Mouse (Mus musculus) frontal cortex, adult 2 months (tissue): Measurements from ENCODE around the gene Castor1. TPM values are rescaled to one million over a fixed set of nuclear protein-coding genes. Genes with fewer than 3 reads are reported as not detected.
A peak's percentile ranks its signal among the peaks of the same experiment; 100 is the strongest.

ENCODE experiments used
- DNase-seq, 2 experiments: peaks; one replicate each; pipeline ENCODE4 v3.0.0; 2022; ENCODE audit warnings: low spot score in 1 of 2; ENCODE audit errors: extremely low spot score in 1 of 2
- polyA plus RNA-seq: library from polyadenylated mRNA; depleted of rRNA; stranded (reverse); fragments of >200 nt; gene quantifications from 2 replicates; pipeline ENCODE4 v1.2.3, GENCODE M21; 2012

Gene Castor1
- polyA plus RNA-seq, 1 experiment: 4.5 TPM

DNA sequence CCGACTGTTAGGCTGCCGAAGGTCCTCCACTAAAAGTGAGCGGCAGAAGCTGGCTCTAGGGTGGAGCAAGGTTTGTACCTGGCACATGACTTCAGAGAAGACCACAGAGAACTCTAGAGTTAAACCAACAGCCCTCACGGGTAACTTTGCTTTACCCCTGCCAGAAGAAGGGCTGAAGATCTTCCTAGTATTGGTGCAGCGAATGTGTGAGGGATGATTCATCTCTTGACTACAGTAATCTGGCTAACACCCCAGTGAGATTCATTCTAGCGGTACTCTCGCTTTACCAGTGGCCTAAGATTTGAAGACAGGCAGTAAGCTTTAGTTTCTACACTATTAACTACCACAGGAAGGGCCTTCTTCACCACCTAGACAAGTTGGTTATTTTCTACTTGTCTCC, 12.1 kb upstream of the Castor1 start:
- no peak for DNase-seq

DNA sequence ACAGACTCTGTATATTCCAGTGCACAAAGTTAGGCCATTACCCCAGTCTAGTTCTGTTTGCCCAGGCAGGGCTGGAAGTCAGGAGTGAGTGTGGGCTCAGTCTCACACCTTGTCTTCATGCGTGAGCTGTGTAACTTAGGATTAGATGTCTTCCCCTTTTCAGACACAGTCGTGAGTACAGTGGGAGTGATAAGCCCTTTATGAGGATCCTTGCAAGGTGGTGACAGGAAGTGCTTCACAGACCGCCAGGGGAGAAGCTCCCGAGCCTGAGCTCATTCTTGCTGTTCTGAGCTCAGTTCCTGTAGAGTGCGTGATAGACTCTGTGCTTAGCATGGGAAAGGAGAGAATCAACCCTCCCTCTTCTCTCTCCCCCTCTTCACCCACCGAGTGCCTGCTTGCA, 11.5 kb upstream of the Castor1 start:
- no peak for DNase-seq

DNA sequence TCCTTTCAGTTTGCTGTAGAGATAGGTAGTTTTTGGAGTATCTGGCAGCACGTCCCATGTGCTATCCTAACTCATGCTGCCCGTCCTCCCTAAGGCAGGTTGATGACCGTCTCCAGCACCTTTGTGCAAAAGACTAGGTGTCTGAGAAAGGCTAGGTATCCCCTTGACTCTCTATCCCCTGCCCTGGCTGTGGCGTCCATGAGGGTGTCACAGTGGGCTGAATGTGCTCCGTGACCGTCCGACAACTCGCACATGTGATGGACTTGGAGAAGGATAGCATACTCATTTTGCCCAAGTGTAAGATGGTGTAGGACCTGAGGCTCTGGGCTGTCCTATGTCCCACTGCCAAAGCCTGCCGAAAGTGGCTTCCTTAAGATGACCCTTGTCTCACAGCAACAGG, 10.4 kb upstream of the Castor1 start:
- no peak for DNase-seq

DNA sequence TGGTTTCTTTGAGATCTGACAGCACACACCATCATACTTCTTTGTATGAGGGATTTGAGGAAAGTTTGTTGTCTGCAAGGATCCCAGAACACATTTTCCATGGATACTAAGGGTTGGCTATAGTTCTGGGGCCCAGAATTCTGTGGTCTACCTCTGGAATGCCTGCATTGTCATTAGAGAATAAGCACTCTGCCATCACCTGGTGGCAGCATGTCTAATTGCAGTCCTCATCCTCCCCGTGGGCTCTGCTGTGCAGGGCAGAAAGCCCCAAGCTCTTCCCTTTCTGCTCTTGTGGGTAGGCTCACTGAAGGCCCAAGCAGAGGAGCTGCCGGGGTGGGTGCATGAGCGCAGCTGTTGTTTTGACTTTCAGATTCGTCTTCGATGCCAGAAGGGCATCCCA, 8.5 kb upstream of the Castor1 start:
- DNase-seq: no peak

DNA sequence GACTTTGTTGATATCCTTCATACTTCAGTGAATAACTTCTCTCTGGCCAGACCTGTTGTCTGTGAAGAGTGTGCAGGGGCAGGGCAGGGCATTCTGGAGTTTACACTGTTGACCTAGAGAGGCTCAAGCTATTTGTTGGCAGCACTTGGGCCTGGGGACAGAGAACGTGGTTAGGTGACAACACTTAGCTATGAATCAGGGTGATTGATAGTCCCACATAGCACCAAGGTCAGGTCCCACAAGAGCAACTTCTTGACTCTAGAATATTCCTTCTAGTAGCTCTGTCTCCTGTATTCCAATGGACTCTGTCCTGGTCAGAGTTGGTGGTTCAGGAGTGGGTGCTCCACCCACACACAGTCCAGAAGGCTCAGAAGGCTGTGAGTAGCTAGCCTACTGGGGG, 7.2 kb upstream of the Castor1 start:
- no peak for DNase-seq

DNA sequence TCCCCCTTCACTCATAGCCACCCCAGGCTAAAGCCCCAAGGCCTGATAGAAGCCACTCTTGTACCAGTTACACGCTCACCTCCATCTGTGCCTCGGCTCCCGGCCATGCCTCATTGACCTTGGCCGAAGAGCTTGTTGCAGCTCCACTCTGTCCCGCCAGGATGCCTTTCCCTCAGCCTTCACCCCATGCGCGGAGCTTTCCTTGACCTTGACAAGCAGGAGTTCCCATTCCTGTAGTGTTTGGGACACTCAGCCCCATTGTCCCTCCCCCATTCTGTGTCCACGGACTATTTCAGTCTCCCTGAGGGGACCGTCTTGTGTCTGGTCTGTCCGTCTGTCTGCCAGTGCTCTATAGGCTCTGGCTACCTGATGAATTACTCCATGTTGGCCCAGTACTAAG, 4.9 kb upstream of the Castor1 start:
- no peak for DNase-seq

DNA sequence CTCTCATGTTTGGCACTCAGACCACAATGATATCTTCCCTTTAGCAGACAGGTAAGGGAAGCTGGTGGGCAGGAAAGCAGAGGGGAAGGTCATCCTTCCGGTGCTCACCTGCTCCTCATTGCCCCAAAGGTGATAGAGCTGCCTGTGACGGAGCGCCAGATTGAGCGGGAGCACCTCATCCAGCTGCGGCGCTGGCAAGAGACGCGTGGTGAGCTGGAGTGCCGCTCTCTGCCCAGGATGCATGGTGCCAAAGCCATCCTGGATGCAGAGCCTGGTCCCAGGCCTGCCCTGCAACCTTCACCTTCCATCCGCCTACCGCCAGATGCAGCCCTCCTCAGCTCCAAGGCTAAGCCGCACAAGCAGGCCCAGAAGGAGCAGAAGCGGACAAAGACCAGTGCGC, 3.5 kb upstream of the Castor1 start:
- no peak for DNase-seq

DNA sequence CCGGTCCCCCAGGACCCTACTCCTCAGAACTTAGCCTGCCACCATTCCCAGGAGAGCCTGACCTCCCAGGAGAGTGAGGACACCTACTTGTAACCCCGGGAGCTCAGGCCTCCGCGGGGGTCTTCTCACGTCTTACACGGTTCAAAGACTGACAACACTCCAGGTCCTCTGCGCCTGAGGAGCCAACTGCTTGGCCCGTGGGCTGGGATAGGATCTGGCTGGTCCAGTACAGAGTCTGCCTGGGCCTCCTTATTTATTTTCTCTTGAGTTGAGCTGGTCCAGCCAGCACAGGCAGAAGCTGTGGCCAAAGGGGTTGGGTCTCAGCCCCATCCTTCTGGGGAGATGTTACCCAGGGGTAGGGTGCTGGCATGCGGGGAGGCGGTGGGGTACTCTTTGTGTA, 3.0 kb upstream of the Castor1 start:
- no peak for DNase-seq

DNA sequence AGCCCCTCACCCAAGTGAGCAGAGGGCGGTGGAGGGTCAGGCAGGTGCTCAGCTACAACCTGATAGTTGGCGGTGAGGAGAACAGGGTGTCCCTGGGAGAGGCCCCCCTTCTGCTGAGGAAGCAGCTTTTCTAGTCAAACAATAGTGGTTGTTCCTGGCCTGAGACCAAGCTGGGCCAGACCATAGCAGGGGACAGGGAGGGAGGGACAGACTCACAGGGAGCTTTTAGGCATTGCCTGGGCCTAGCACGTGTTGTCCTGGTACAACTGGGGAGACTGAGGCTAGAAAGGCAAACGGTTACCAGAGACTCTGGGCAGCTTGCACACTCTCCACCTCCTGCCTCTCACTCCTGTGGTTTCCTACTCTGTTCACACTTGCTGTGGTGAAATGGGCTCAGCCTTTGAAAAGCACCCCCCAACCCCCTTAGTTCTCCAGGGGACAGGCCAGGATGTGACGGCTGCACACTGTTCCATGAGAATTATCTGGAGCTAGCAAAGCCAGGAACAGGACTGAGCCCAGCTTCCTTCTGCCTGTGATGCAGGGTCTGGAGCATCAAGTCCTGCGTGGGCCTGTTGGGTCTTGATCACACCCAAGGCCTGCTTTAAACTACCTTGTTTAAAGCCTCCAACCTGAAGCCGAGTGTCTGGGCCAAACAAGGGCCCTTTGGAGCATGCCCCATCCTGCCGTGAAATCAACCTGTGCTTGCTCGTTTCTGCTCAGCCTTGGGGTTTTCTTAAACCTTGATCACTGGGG, 1.6 kb upstream of the Castor1 start:
- DNase-seq: no peak

DNA sequence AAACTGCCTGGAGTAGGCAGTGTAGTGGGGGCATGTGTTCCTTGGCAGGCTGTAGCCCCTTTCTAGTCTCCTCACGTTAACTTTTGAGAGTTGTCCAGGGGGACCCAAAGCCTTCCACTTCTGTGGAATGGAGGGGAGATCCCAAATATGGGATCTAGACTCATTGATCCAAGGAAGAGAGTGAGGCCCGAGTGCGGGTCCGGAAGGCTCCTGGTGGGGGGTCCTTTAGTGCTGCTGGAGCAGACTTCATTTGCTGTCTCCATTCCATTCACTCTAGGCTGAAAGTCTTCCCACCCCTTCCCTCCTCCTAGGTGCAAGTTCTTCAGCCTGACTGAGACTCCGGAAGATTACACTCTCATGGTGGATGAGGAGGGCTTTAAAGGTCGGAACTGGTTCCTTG, 612 bp downstream of the Castor1 start:
- DNase-seq: no peak

DNA sequence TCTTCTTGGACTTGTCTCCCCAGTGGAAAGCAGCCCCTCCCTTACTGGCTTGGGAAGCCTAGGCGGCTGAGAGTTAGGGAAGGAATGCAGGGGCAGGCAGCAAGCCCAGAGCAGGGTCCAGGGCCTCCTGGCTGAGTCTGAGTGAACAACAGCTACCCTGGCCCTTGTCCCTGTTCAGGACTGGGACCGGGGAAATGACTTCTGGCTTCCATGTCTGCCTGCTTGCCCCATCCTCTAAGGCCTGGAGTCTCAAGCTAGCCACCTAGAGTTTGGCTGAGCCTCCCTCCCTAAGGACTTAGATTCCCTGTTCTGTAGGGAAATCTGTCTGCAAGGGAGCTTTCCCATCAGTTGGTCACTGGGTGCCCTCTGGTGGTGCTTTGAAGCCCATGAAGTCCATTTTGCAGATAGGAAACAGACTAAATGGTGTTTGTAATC, 1.3 kb downstream of the Castor1 start:
- DNase-seq: peak; percentile 64 to 87

DNA sequence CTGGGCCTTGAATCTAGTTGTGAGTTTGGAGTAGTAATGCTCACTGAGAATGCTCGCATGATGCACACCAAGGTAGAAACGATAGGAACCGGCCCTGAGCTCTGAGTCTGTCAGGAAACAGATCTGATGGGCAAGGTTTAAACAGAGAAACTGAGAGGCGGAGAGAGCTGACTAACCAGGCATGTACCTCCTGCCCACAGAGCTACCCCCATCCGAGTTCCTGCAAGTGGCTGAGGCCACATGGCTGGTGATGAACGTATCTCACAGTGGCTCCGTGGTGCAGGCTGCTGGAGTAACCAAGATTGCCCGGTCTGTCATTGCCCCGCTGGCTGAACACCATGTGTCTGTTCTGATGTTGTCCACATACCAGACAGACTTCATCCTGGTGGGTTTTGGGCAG, 1.9 kb downstream of the Castor1 start:
- no peak for DNase-seq

DNA sequence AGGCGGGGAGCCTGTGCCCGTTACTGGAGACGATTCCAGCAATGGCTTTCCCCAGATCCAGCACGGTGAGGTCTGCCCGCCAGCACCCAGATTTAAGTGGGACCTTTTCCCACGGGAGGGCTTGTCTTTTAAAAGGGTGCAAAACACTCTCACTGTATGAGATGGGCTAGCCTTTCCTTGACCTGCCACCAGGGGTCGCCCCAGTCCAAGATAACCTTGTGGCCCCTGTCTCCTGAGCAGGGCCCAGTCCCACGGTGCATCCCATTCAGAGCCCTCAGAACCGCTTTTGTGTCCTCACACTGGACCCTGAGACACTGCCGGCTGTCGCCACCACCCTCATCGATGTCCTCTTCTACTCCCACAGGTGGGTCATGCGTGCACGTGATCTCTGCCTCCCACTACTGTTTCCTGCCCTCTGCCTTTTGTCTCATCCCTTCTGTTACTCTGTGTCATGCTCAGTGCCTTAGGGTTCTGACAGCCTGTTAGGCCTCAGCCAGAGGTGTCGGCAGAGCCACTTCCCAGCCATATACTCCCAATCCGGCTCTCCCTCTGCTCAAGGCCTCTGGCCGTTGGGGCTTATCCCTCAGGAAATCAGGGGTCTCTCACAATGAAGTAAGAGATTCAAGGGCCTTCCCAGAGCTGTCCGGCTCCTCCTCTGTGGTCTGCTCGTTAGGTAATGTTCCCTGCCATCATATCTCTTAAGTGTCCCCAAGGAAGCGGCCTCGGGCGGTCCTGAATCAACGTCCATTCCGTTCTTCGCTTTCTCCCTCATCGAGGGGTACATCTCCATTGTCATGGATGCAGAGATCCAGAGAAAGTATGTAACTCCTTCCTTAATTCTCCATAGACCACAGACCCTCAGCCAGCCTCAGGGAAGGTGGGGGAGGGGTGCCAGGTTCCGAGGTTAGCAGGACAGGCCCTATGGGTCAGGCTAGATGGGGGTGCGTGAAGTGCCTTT, 2.7 kb downstream of the Castor1 start:
- DNase-seq: peak in 1 of 2 experiments; percentile 81

DNA sequence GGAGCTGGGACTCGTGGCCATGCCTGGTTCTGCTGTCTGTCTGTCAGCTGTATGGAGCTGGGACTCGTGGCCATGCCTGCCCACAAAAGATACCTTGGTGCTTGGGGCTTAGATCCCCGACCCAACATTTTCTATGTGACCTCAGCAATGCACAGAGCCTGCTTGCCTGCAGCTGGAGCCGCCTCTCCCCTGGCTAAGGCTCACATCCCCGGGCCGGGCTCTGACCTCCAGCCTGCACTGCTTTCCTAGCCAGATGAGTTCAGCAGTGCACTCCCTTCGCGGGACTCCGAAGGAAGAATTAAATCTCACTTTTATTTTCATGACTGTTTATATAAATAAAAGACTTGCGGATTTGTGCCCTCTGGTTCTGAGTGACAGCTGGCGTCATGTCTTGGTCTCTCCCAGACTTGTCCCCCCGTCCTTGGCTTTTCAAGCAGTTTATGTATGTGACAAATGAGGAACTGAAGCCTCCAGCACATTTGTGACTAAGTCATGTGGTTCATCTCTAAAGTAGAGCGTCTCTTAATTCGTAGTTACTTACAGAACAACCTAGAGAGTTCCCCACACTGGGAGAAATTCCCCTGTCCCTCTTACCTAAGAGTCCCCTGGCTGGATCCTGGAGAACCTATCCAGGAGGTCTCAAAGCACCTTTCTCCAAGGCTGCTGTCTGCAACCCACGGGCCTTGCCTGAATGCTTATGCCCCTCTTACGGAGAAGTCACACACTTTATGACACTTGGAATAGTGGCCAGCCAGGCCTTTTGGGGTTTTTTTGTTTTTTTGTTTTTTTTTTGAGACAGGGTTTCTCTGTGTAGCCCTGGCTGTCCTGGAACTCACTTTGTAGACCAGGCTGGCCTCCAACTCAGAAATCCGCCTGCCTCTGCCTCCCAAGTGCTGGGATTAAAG, 4.3 kb downstream of the Castor1 start:
- no peak for DNase-seq

DNA sequence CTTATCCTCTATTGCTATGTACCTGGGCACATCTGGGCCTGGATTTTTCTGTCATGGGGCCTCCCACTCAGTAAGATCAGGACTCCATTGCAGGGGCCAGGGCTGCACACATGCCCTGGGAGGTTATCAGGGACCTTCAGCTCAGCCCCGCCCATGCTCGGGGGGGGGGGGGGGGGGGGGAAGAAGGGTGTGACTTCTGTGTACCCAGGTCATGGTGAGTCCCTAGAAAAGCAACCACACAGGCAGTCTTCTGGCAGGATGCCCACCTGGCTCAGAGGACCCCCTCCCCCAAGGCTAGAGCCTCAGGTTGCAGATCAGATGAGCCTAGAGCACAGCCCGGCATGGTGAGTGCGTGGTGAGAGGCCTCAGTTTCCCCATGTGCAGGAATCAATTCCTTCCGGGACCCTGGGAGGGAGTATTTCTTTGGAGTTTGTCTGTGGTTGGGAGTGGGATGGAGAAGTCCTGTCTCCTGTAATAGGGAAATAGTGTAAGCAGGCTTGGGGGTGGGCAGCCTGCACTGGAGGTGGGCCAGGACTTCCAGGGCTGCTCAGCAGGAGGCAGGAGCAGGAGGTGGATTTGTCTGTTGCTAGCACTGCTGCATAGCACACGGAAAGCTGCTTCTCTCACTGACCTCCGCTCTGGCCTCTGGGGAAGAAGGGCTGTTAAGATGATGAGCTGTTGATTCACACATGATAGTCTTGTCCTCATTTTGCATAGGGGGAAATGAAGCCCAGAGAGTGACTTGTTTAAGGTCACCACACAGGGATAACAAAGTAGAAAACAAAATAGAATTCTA, 5.6 kb downstream of the Castor1 start:
- no peak for DNase-seq

DNA sequence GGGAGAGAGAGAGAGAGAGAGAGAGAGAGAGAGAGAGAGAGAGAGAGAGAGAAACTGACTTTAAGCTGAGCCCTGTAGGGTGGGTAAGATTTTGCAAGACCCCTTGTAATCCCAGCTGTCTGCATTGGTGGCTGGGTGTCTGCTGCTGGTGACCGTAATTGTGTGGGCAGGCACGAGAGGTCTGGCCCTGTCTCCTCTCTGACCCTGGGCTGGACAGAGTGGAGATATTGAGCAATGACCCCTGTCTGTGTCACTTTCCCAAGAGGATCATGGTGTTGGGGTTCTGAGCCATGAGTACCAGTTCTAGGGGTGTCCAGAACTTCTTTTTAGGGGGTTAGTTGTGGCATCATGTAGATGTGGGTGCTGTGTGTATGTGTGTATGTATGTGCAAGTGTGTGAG, 6.2 kb downstream of the Castor1 start:
- no peak for DNase-seq

DNA sequence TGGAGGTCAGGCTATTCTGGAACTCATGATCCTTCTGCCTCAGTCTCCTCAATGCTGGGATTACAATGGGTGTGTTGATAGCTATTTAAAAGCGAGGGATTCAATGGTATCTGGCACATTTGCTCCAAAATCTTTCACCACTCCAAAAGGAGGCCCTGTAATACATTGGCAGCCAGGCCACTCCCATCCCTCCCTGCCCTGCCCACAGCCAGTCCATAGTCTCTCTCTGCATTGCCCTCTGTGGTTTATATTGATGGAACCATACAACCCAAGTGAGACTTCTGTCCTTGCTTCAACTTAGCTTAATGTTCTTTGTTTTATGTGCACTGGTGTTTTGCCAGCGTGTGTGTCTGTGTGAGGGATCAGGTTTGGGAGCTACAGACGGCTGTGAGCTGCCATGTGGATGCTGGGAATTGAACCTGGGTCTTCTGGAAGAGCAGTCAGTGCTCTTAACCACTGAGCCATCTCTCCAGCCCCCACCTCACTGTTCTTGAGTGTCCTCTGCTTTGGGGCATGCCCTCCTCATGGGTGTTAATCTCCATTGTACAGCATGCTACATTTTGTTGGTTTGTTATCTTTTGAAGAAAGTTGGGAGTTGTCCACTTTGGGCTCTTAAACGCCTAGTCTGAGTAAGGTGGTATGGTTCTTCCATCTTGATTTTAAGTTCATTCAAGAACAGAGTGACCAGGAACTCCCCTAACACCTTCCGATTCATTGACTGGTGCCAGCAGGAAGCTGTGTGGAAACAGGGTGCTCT, 8.7 kb downstream of the Castor1 start:
- no peak for DNase-seq

DNA sequence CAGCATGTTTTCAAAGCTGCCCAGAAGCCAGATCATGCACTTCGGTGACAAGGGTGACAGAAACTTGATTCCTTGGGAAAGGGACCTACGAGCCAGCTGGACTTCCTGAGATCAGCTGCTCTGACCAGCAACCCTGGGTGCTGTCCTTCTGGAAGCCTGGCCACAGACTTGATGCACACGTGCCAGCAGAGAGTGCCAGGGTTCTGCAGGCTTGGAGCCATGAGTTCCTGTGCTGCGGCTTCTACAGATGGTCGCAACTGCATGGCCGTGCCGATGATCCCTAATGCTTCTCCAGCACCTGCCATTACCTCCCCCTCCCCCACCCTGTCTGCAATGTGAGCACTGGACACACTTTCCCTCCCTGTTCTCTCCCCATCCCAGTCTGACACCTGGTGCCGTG, 10.4 kb downstream of the Castor1 start:
- no peak for DNase-seq

DNA sequence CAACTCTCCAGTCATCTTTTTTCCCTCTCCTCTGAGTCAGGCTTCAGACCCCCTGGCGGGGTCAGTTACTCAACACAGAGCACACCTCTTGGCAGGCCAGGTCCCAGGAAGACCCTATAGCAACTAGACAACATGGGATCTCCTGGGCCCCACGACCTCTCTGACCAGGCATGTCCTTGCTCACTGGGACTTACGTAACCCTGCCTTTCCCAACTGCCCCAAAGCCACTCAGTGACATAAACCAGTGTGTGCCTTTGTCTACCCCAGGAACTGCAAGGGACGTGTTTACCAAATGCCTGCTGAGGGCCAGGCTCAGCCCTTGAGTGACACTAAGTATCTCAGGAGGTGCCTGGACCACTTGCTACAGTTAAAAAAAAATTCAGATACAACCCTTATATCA, 11.8 kb downstream of the Castor1 start:
- no peak for DNase-seq
